Mouse (Mus musculus): ENCODE data around the gene Ttc28.

Ttc28 gene

GRCm38 (mm10) chr5:110888596-110888995 lies 9.0 kb downstream of the Ttc28 start:
- no peak for DNase-seq (ENCODE audit: extremely low spot score)

- no peak for DNase-seq (ENCODE audit: extremely low spot score)
Observed at GRCm38 (mm10) chr5:110889945-110890344, 10.3 kb downstream of the Ttc28 start.

GRCm38 (mm10) chr5:110890561-110890960 lies 11.0 kb downstream of the Ttc28 start:
- no peak for DNase-seq (ENCODE audit: extremely low spot score)

GRCm38 (mm10) chr5:110897114-110897788 lies 17.6 kb downstream of the Ttc28 start:
- DNase-seq (ENCODE audit: extremely low spot score): no peak

- peak; percentile 35 for DNase-seq (ENCODE audit: extremely low spot score)
Observed at GRCm38 (mm10) chr5:110898169-110898568, 18.6 kb downstream of the Ttc28 start.

- no peak for DNase-seq (ENCODE audit: extremely low spot score)
Observed at GRCm38 (mm10) chr5:110898785-110899184, 19.2 kb downstream of the Ttc28 start.

- no peak for DNase-seq (ENCODE audit: extremely low spot score)
Observed at GRCm38 (mm10) chr5:110900331-110900730, 20.7 kb downstream of the Ttc28 start.

- no peak for DNase-seq (ENCODE audit: extremely low spot score)
Observed at GRCm38 (mm10) chr5:110906708-110907107, 27.1 kb downstream of the Ttc28 start.

- no peak for DNase-seq (ENCODE audit: extremely low spot score)
Observed at GRCm38 (mm10) chr5:110908879-110909278, 29.3 kb downstream of the Ttc28 start.

- no peak for DNase-seq (ENCODE audit: extremely low spot score)
Observed at GRCm38 (mm10) chr5:110909955-110910589, 30.5 kb downstream of the Ttc28 start.

- DNase-seq (ENCODE audit: extremely low spot score): no peak
Observed at GRCm38 (mm10) chr5:110914859-110915258, 35.3 kb downstream of the Ttc28 start.

- DNase-seq (ENCODE audit: extremely low spot score): no peak
Observed at GRCm38 (mm10) chr5:110916241-110916640, 36.6 kb downstream of the Ttc28 start.

GRCm38 (mm10) chr5:110919541-110919940 lies 39.9 kb downstream of the Ttc28 start:
- DNase-seq (ENCODE audit: extremely low spot score): no peak

- no peak for DNase-seq (ENCODE audit: extremely low spot score)
Observed at GRCm38 (mm10) chr5:110923336-110923735, 43.7 kb downstream of the Ttc28 start.

- DNase-seq (ENCODE audit: extremely low spot score): no peak
Observed at GRCm38 (mm10) chr5:110924636-110925035, 45.0 kb downstream of the Ttc28 start.

- DNase-seq (ENCODE audit: extremely low spot score): no peak
Observed at GRCm38 (mm10) chr5:110925804-110926203, 46.2 kb downstream of the Ttc28 start.

GRCm38 (mm10) chr5:110928289-110928688 lies 48.7 kb downstream of the Ttc28 start:
- no peak for DNase-seq (ENCODE audit: extremely low spot score)

GRCm38 (mm10) chr5:110929306-110929705 lies 49.7 kb downstream of the Ttc28 start:
- DNase-seq (ENCODE audit: extremely low spot score): no peak

GRCm38 (mm10) chr5:110936606-110937005 lies 57.0 kb downstream of the Ttc28 start:
- DNase-seq (ENCODE audit: extremely low spot score): no peak

- DNase-seq (ENCODE audit: extremely low spot score): no peak
Observed at GRCm38 (mm10) chr5:110944326-110944725, 64.7 kb downstream of the Ttc28 start.

GRCm38 (mm10) chr5:110948476-110949399 lies 69.1 kb downstream of the Ttc28 start:
- DNase-seq (ENCODE audit: extremely low spot score): no peak

- DNase-seq (ENCODE audit: extremely low spot score): no peak
Observed at GRCm38 (mm10) chr5:110949791-110950190, 70.2 kb downstream of the Ttc28 start.

Data from embryo, embryonic 9.5 days (tissue).